Mouse (Mus musculus): ENCODE data around the gene Slc25a16.

Gene Slc25a16

GRCm38 (mm10) chr10:62919925-62920765, at the start of gene Slc25a16:
Gene Slc25a16 (plus strand): TSS chr10:62920633.
- DNase-seq (ENCODE audit: low read depth, low spot score), result peak; percentile 81

GRCm38 (mm10) chr10:62874828-62875227, 45.6 kb upstream of the Slc25a16 start:
- no peak for DNase-seq (ENCODE audit: low read depth, low spot score)

- DNase-seq (ENCODE audit: low read depth, low spot score), result no peak
Observed at GRCm38 (mm10) chr10:62875565-62875964, 44.9 kb upstream of the Slc25a16 start.

- DNase-seq (ENCODE audit: low read depth, low spot score), result no peak
Observed at GRCm38 (mm10) chr10:62878056-62878455, 42.4 kb upstream of the Slc25a16 start.

GRCm38 (mm10) chr10:62881211-62881610, 39.2 kb upstream of the Slc25a16 start:
- no peak for DNase-seq (ENCODE audit: low read depth, low spot score)

GRCm38 (mm10) chr10:62883933-62884372, 36.5 kb upstream of the Slc25a16 start:
- no peak for DNase-seq (ENCODE audit: low read depth, low spot score)

GRCm38 (mm10) chr10:62884517-62884916, 35.9 kb upstream of the Slc25a16 start:
- DNase-seq (ENCODE audit: low read depth, low spot score), result no peak

GRCm38 (mm10) chr10:62885460-62885859, 35.0 kb upstream of the Slc25a16 start:
- DNase-seq (ENCODE audit: low read depth, low spot score), result no peak

- no peak for DNase-seq (ENCODE audit: low read depth, low spot score)
Observed at GRCm38 (mm10) chr10:62885969-62886798, 34.2 kb upstream of the Slc25a16 start.

GRCm38 (mm10) chr10:62886799-62887591, 33.4 kb upstream of the Slc25a16 start:
- DNase-seq (ENCODE audit: low read depth, low spot score), result no peak

- DNase-seq (ENCODE audit: low read depth, low spot score), result no peak
Observed at GRCm38 (mm10) chr10:62891025-62891424, 29.4 kb upstream of the Slc25a16 start.

- DNase-seq (ENCODE audit: low read depth, low spot score), result no peak
Observed at GRCm38 (mm10) chr10:62892549-62893232, 27.7 kb upstream of the Slc25a16 start.

- DNase-seq (ENCODE audit: low read depth, low spot score), result no peak
Observed at GRCm38 (mm10) chr10:62893356-62893884, 27.0 kb upstream of the Slc25a16 start.

- no peak for DNase-seq (ENCODE audit: low read depth, low spot score)
Observed at GRCm38 (mm10) chr10:62894447-62894846, 26.0 kb upstream of the Slc25a16 start.

- DNase-seq (ENCODE audit: low read depth, low spot score), result no peak
Observed at GRCm38 (mm10) chr10:62895386-62895785, 25.0 kb upstream of the Slc25a16 start.

- DNase-seq (ENCODE audit: low read depth, low spot score), result no peak
Observed at GRCm38 (mm10) chr10:62896035-62896434, 24.4 kb upstream of the Slc25a16 start.

GRCm38 (mm10) chr10:62896774-62897173, 23.7 kb upstream of the Slc25a16 start:
- DNase-seq (ENCODE audit: low read depth, low spot score), result no peak

GRCm38 (mm10) chr10:62897437-62897836, 23.0 kb upstream of the Slc25a16 start:
- no peak for DNase-seq (ENCODE audit: low read depth, low spot score)

GRCm38 (mm10) chr10:62898061-62898460, 22.4 kb upstream of the Slc25a16 start:
- no peak for DNase-seq (ENCODE audit: low read depth, low spot score)

- DNase-seq (ENCODE audit: low read depth, low spot score), result no peak
Observed at GRCm38 (mm10) chr10:62900144-62900543, 20.3 kb upstream of the Slc25a16 start.

- no peak for DNase-seq (ENCODE audit: low read depth, low spot score)
Observed at GRCm38 (mm10) chr10:62901826-62902225, 18.6 kb upstream of the Slc25a16 start.
